Mouse (Mus musculus) spleen, embryonic (tissue): ENCODE measurements around the gene Gucy1b2.

Experiments
- CTCF ChIA-PET: fragments of 350-600 bp; sonication (Branson Sonifier 250); formaldehyde crosslinking; loops from one replicate; lab custom pipeline; 2022; lab: Charles Lee

Gene Gucy1b2

DNA sequence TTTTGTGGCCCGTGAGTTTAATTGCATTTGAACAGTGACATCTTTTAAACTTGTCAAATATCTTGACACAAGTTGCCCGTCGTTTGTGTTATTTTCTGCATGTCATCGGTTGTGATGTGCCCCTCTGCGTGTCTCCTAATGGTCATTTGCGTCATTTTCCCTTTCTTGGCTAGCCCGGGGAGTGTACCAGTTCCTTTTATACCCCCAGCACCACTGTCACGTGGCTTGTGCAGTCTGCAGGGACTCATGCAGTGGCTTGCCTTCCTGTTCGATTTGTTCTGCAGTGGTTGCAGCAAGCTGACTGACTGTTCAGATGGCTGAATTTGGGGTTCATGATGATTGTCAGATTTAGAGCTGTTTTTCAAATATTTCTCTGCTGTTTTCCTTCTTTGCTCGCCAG is 82.1 kb downstream of the Gucy1b2 start:
- CTCF ChIA-PET, result no interaction called here

DNA sequence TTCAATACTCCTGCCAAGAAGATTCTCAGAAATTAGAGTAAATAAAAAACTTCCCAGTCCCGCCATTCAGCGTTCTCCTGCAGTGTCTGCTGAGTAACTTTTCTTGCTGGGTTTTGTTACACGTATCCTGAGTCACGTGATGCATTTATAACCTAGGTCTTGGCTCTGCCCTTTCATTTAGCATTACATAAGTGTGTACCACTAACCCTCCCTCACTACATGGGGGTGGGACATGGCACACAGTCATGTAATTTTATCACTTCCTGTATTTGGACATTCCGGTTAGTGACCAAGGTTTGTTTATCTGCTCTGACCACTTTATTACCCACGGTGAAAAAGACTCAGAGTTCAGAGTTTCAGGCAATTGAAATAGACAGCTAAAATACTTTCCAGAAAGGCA is 85.3 kb downstream of the Gucy1b2 start:
- CTCF ChIA-PET, result no interaction called here

DNA sequence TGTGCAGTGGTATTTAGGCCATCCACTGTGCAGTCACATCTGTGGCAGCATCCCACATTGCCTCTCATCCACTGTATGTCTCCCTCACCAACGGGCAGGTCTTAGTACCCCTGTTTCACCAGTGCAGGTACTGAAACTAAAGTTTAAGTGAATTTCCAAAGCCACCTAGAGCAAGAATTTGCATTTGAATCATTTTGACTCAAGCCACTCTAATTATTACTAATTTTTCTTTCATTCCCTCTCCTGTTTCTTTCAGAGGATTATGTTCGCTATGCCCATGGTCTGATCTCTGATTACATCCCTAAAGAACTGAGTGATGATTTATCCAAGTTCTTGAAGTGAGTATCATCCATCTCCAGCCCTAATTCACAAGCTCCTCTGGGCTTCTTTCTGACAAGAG is 92.3 kb downstream of the Gucy1b2 start:
- CTCF ChIA-PET, result no interaction called here

DNA sequence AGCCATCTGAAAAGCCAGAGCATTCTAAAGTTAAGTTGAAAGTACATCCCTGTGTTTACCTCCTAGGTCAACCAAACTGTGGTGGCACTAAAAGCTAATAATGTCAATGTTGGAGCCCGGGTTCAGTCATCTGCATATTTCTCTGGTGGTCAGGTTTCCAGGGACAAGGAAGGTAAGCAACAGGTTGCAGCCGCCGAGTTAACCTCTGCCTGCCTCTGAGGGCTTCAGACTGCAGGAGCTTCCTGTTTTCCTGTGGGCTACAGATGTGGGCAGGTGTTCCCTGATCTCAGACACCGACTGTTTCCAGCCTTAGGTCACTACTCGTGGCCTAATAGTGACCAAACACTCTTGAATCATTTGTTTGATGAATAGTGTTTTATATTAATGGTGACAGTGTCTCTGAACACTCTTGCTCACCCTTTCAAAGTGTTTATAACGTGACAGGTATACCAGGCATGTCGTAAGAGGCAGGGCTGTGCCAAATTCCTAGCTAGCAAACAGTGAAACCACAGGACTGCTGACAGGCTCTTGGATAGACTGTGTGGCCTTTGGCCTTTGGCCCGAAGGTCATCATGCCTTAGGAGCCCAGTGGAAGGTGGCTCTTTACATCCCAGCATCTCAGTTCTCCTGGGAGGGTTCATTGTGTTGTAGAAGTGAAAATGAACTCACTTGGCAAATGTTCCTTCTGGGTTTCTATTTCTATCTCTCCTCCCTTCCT is 94.7 kb downstream of the Gucy1b2 start:
- CTCF ChIA-PET, result no interaction called here

- CTCF ChIA-PET, result no interaction called here
Measured at GRCm38 (mm10) chr14:62355201-62355600, 100.9 kb downstream of the Gucy1b2 start.

DNA sequence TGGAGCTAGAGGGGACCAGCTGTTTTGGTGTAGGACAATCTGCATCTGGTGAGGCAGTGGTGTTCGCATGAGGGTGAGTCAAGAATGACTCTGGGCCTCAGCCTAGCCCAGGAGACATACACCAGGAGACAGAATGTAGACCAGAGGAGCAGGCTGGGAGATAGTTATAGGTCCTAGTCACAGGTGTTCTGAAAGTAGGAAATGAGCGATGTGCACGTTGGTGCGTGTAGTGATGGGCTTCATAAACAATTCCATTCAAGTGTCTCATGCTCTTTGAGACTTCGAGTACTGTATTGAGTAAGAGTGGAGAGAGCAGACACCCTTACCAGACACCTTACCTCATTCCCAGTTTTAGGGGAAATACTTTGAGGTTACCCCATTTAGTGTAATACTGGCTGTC is 102.3 kb downstream of the Gucy1b2 start:
- CTCF ChIA-PET, result no interaction called here

- CTCF ChIA-PET, result no interaction called here
Measured at GRCm38 (mm10) chr14:62353372-62353771, 102.7 kb downstream of the Gucy1b2 start.

DNA sequence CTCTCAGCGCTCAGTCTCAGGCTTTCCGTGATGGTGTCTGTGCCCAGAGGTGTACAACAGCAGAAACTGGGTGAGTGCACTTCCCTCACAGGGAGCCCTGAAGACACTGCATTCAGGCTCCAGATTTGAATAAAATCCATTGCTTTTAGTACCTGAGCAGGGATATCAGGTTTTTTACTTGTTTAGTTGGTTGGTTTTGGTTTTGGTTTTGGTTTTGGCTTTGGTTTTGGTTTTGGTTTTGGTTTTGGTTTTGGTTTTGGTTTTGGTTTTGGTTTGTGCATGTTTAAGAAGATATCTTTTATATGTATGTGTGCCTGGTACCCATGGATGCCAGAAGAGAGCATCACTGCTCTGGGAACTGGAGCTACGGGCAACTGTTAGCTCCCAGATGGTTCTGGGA is 105.2 kb downstream of the Gucy1b2 start:
- CTCF ChIA-PET, result no interaction called here

- CTCF ChIA-PET, result no interaction called here
Measured at GRCm38 (mm10) chr14:62350186-62350585, 105.9 kb downstream of the Gucy1b2 start.

DNA sequence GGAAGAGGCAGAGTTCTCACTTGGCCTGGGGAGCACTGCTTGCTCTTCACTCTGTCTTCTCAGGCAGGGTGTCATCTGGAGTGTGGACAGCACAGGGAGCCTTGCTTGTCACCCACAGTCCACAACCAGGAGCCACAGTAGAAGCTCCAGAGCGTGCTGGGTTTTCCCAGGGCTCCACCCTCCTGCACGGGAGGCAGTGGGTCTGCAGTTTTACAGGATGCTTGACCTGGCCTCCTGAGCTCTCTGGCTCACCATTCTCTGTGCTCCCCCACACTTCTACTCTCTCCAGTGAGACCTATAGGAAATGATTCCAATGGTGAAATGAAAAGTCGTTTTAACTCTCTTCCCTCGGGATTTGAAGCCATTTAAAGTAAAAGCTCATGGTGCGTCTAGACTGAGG is 106.3 kb downstream of the Gucy1b2 start:
- CTCF ChIA-PET, result no interaction called here

GRCm38 (mm10) chr14:62347103-62347502 is 109.0 kb downstream of the Gucy1b2 start:
- CTCF ChIA-PET, result interaction anchor here (0.6 kb wide), 1 partner anchor 158 kb away, joined by 3 read pairs; no protein-coding TSS in a partner anchor

DNA sequence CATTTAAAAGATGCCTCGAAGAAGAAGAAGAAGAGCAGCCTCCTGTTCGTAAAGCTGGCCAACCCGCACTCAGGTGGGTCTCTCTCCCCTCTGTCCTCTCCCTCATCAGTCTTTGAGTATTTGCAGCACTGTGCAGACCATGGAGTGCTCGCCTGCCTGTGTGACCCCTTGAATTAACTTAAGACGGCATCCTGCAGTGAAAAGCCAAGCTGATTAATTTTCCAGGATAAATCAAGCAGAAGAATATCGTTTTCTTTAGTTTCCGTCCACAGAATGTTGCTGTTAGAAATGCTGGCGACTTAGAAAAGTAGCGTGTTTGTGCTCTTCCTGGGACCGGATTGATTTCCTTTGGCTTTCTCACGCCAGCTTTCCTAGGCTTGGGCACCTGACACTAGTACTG is 109.5 kb downstream of the Gucy1b2 start:
- CTCF ChIA-PET, result no interaction called here
